Mouse (Mus musculus) inflammation-experienced regulatory T-cells (primary cell): ENCODE results near the gene Rfx5. TPM values are rescaled to one million over a fixed set of nuclear protein-coding genes. Genes with fewer than 3 reads are reported as not detected.

ENCODE experiments used
- polyA plus RNA-seq, 2 experiments: library from polyadenylated mRNA; unstranded; fragments of 100-300 nt; shearing (Covaris generic); gene quantifications; one replicate each; pipeline ENCODE4 v1.2.1; 2017

Gene Rfx5
- polyA plus RNA-seq, result 10 to 100 TPM; 26.0 to 29.1 TPM

DNA sequence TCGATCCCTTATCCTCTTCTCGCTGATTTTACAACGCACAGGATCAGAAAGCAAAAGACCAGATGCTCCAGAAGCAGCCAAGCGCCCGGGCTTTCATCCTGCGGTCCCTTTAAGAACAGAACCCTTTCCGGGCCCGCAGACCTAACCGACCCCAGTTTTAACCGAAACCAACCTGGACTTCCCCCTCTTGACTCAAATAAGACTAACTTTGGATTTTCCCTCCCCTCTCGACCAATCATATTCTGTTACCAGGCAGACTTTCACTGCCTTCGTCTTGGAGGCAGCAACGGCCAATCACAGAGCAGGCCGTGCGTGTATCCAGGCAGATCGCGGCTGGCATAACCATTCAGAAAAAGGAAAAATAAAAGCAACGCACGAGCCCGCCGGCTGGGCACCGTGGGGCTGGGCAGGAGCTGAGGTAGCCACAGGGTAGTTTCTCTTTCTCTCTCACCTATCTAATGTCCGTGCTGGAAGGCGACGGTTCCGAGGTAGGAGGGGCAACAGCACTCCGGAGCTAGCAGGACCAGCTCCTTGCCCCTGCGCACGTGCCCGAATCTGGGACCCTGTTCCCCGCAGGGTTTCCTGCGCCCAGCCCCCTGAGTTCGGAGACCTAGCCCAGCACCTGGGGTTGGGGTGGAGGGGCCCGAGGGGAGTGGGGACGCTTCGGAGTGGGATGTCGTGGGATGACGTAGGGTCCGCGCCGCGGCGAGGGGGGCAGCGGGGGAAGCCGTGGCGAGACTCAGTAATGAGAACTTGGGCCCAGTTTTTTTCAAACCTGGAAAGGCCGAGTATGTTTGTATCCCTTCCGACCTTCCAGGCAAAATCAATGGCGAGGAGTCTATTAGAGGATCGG is at the start of gene Rfx5:
TSS of gene Rfx5 (plus strand) at position 312 of the 853 bp plus-strand sequence.

DNA sequence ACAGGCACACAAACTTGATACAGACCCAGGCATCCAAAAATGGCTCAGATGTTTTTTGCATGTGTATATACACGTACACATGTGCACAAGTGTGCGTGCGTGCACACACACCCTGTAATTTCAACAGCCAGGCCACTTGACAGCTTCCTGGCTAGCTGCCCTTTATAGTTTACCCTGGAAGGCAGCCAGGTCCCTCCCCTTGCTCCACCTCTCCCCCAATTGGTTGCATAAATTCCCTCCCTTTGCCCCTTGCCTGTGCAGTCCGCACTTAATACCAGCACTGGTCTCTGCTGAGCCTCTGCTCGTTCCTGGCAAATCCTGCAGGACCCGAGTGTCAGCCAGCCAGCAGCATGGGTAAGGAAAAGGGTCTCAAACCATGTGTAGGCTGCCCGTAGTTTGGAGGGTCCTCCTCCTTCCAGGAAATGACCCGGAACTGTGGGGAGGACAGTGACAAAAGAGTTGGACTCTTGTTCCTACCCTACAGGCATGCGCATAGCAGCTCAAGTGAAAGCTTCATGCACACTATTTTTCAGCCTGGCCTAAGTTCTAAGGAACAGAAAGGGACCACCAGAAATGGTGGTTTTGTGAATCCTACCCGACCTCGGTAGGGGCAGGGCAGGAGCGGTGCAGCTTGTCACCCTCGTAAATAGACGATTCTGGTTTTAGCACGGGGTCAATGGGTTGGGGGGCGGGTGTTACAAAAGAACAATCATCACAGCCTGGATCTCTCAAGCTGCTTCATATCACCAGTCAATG is 20.9 kb upstream of the Rfx5 start, which contains the start of gene Selenbp1:
TSS of gene Selenbp1 (plus strand) at position 248 of the 756 bp plus-strand sequence.

DNA sequence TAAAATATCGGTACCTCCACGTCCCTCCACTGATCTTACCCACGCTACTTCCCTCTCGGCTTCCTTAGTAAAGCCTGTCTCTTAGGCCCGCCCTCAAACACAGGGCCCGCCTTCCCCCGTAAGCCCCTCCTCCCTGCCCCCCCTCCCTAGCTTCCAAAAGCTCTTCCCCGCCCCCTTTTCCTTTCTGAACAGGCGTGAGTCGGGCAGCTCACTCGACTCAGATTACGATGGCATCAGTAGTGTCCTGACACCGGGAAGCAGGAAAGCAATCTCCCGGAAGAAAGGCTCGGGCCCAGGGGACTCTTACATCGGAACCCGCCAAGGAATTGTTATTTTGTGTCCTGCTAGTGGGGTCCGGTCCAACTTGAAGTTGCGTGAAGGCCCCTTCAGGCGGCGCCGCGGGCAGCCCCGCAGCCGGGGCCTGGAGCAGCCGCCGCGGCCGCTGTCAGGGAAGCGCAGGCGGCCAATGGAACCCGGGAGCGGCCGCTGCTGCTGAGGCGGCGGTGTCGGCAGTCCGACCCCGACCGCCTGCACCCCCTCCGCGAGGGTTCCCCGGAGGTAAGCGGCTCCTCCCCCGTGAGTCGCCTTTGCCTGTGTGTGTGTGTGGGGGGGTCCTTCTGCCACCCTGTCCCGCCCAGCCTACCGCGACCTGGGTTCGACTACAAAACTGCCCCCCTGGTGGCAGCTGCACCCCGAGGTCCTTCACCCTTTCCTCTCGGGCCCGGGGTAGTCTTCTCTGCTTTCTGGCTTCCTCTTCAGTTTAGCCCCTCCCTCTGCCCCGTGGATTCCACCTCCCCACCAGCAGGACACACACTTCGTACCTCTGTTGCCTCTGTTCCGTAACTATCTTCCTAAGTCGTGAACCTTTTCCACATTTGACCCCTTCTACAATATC is 20.9 kb downstream of the Rfx5 start, which contains the start of gene Pi4kb:
TSS of gene Pi4kb (plus strand) at position 204 of the 895 bp plus-strand sequence.

Other genes starting within 250 kb of the Rfx5 start
- gene Cgn, start 167.6 kb upstream of the Rfx5 start, polyA plus RNA-seq, result under 1 TPM; 0.13 to 0.42 TPM
- gene Pogz, start 116.5 kb upstream of the Rfx5 start, polyA plus RNA-seq, result 10 to 100 TPM; 12.2 to 14.7 TPM
- gene Psmb4, start 67.1 kb upstream of the Rfx5 start, polyA plus RNA-seq, result 100 to 1,000 TPM; 258 to 304 TPM
- 1 to 10 TPM; 3.9 to 4.6 TPM for gene Selenbp1, start 21.0 kb upstream of the Rfx5 start, polyA plus RNA-seq
- 10 to 100 TPM; 13.5 to 17.2 TPM for gene Pi4kb, start 20.7 kb downstream of the Rfx5 start, polyA plus RNA-seq
- gene Zfp687, start 61.4 kb downstream of the Rfx5 start, polyA plus RNA-seq, result 10 to 100 TPM; 53.2 TPM
- 100 to 1,000 TPM; 277 to 291 TPM for gene Psmd4, start 88.5 kb downstream of the Rfx5 start, polyA plus RNA-seq
- gene Pip5k1a, start 152.9 kb downstream of the Rfx5 start, polyA plus RNA-seq, result 10 to 100 TPM; 24.4 to 30.3 TPM
- 100 to 1,000 TPM; 113 to 128 TPM for gene Vps72, start 156.9 kb downstream of the Rfx5 start, polyA plus RNA-seq
- gene Tmod4, start 170.4 kb downstream of the Rfx5 start, polyA plus RNA-seq, result 1 to 10 TPM; 2.7 to 6.6 TPM
- 100 to 1,000 TPM in 1 of 2 experiments, 10 to 100 TPM in 1; 67.0 to 102 TPM for gene Scnm1, start 179.9 kb downstream of the Rfx5 start, polyA plus RNA-seq
- 10 to 100 TPM; 23.0 to 27.7 TPM for gene Lysmd1, start 180.0 kb downstream of the Rfx5 start, polyA plus RNA-seq
- 100 to 1,000 TPM; 214 to 231 TPM for gene Tnfaip8l2, start 188.3 kb downstream of the Rfx5 start, polyA plus RNA-seq
- gene Sema6c, start 206.4 kb downstream of the Rfx5 start, polyA plus RNA-seq, result 1 to 10 TPM in 1 of 2 experiments, under 1 TPM in 1; 0.65 to 2.3 TPM